Mouse (Mus musculus) intestine, postnatal 0 days (tissue): Measurements from ENCODE around the gene Tnik. TPM values are rescaled to one million over a fixed set of nuclear protein-coding genes. Genes with fewer than 3 reads are reported as not detected.
A peak's percentile ranks its signal among the peaks of the same experiment; 100 is the strongest.

ENCODE experiments used
- ATAC-seq: fragments of 200-750 bp; cut with Nextera tagmentation; 2 replicates; pipeline ENCODE4 v1.8.0; 2017; ENCODE audit warnings: mild to moderate bottlenecking, moderate TSS enrichment, moderate library complexity
- H3K27ac ChIP-seq: fragments of 300-500 bp; sonication (generic); 2 replicates; pipeline ENCODE4 v1.5.1; 2014; ENCODE audit warnings: mild to moderate bottlenecking, low read depth, low read length, moderate library complexity
- H3K27me3 ChIP-seq: fragments of 300-500 bp; sonication (generic); replicated peaks from 2 replicates; pipeline ENCODE4 v1.6.1; 2014; ENCODE audit warnings: low read length, mixed read lengths; ENCODE audit not compliant: control insufficient read depth, insufficient read depth
- H3K36me3 ChIP-seq: fragments of 300-500 bp; sonication (generic); 2 replicates; pipeline ENCODE4 v1.6.1; 2014; ENCODE audit warnings: mild to moderate bottlenecking, moderate library complexity; ENCODE audit not compliant: control insufficient read depth, insufficient read depth
- H3K4me1 ChIP-seq: fragments of 300-500 bp; sonication (generic); replicated peaks from 2 replicates; pipeline ENCODE4 v1.6.1; 2014; ENCODE audit warnings: antibody characterized with exemption, low read length, mixed read lengths; ENCODE audit not compliant: control insufficient read depth, insufficient read depth
- H3K4me2 ChIP-seq: fragments of 300-500 bp; sonication (generic); replicated peaks from 2 replicates; pipeline ENCODE4 v1.6.1; 2014; ENCODE audit warnings: low read depth, mild to moderate bottlenecking, moderate library complexity
- H3K4me3 ChIP-seq: fragments of 300-500 bp; sonication (generic); 2 replicates; pipeline ENCODE4 v1.5.1; 2014; ENCODE audit warnings: low read depth, low read length
- H3K9ac ChIP-seq: fragments of 300-500 bp; sonication (generic); 2 replicates; pipeline ENCODE4 v1.6.1; 2014; ENCODE audit warnings: mild to moderate bottlenecking, low read depth, low read length
- H3K9me3 ChIP-seq: fragments of 300-500 bp; sonication (generic); 2 replicates; pipeline ENCODE4 v1.6.1; 2016; ENCODE audit warnings: mixed run types; ENCODE audit not compliant: control insufficient read depth
- CTCF ChIP-seq: sonication (generic); IDR thresholded peaks from 2 replicates; pipeline ENCODE4 v1.5.1; 2016; ENCODE audit warnings: low read depth, mild to moderate bottlenecking, control low read depth, antibody characterized with exemption, moderate library complexity
- WGBS: fragments of 180-500 bp; shearing (Covaris S2); extraction: QIAGEN DNeasy Blood & Tissue Kit; methylation state at CpG from one replicate; pipeline ENCODE4 v1.1.7; 2014; 5-methylcytosine and 5-hydroxymethylcytosine counted together
- polyA plus RNA-seq: library from polyadenylated mRNA; unstranded; fragments of >200 nt; fragmentation: Nextera tagmentation; extraction: Ambion mirVana; gene quantifications from 2 replicates; pipeline ENCODE4 v1.2.1, GENCODE M21; 2015

Tnik gene
- polyA plus RNA-seq, 1 experiment from 2014 or later = 7.9 TPM

DNA sequence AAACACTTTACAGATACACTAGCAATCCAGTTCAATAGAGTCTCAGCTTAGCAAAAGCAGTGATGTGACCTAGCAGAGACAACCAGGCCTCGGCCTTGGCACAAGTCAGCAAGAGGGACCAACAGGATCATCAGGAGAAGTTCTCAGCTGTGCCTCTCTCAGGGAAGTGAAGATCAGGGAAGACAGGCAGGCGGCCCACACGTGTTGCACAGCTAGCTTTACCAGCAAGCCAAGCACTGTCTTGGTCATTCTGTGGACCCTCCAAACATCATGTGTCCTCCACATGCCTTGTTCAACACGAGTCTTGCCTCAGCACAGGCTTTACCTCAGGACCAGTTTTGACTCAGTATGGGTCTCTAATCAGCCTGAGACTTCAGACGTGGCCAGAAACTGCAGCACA is 105.7 kb downstream of the Tnik start:
- no peaks in the 10 kb centered on the region for H3K9me3 ChIP-seq
- no peaks in the 10 kb centered on the region for H3K27me3 ChIP-seq
- no peak for ATAC-seq
- no peak overlapping the region for H3K4me3 ChIP-seq
- no peaks in the 10 kb centered on the region for H3K36me3 ChIP-seq
- 79% methylated on average over 5 of the region's 5 CpGs for WGBS
- no peaks in the 10 kb centered on the region for H3K4me1 ChIP-seq
- H3K4me2 ChIP-seq = no peak overlapping the region
- H3K27ac ChIP-seq = no peak overlapping the region
- no peak for TF ChIP-seq CTCF
- H3K9ac ChIP-seq = no peak overlapping the region

DNA sequence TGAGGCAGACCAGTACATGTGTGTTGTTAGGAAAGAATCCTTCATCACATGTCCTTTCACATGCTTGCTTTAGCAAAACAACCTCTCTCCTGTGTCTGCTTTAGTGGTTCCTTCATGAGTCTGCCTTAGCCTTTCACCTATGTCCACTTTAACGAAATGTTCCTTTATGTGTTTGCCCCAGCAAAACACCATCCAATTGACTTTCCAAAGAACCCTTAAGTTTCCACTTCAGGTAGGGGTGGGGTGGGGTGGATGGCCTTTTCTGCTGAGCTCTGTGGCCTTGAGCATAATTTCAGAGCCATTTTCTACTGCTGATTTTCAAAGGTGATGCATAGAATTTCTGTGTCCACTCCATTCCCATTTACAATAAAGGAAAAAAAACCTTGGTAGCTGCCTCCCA is 106.3 kb downstream of the Tnik start:
- Histone ChIP-seq H3K4me1 (no peaks in the 10 kb centered on the region), H3K9me3 (no peaks in the 10 kb centered on the region), H3K4me2 (no peak overlapping the region), H3K36me3 (no peaks in the 10 kb centered on the region), H3K27me3 (no peaks in the 10 kb centered on the region), H3K27ac (no peak overlapping the region), H3K4me3 (no peak overlapping the region), H3K9ac (no peak overlapping the region)
- TF ChIP-seq CTCF = no peak
- WGBS = 93% methylated on average over 1 of the region's 1 CpGs
- no peak for ATAC-seq

DNA sequence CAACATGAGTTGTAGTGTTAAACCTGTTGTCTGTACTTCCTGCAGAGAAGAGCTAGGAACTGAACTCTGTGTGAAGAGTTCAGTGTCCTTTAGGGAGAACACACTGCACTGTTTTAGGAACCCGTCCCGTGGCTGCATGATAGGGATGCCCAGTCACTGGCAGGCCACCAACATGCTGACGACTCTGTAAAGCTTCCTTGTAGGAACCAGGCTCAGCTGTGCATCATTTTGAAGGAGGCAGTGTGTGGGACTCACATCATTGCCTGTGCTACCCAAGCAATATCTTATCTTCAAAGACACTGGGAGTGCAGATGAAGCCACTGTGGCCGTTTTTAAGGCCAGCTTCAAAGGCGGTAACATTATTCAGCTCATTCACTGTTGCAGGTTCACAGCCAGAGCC is 106.7 kb downstream of the Tnik start:
- TF ChIP-seq CTCF = no peak
- no peak for ATAC-seq
- 69% methylated on average over 5 of the region's 5 CpGs for WGBS
- no peak overlapping the region for H3K9ac ChIP-seq
- no peaks in the 10 kb centered on the region for H3K9me3 ChIP-seq
- no peak overlapping the region for H3K4me2 ChIP-seq
- H3K4me3 ChIP-seq = no peak overlapping the region
- H3K4me1 ChIP-seq = no peaks in the 10 kb centered on the region
- H3K27ac ChIP-seq = no peak overlapping the region
- no peaks in the 10 kb centered on the region for H3K27me3 ChIP-seq
- no peaks in the 10 kb centered on the region for H3K36me3 ChIP-seq

- H3K27me3 ChIP-seq = no peaks in the 10 kb centered on the region
- H3K36me3 ChIP-seq = no peaks in the 10 kb centered on the region
- H3K4me3 ChIP-seq = no peak overlapping the region
- no peak for TF ChIP-seq CTCF
- no peak overlapping the region for H3K27ac ChIP-seq
- WGBS = 97% methylated on average over 1 of the region's 1 CpGs
- H3K4me1 ChIP-seq = no peaks in the 10 kb centered on the region
- H3K9me3 ChIP-seq = no peaks in the 10 kb centered on the region
- H3K9ac ChIP-seq = no peak overlapping the region
- no peak overlapping the region for H3K4me2 ChIP-seq
- no peak for ATAC-seq
Observed at GRCm38 (mm10) chr3:28371583-28371982, 108.6 kb downstream of the Tnik start.

GRCm38 (mm10) chr3:28372459-28372858 is 109.4 kb downstream of the Tnik start:
- H3K4me3 ChIP-seq = no peak overlapping the region
- H3K27me3 ChIP-seq = no peaks in the 10 kb centered on the region
- H3K4me1 ChIP-seq = no peaks in the 10 kb centered on the region

GRCm38 (mm10) chr3:28374738-28375510 is 111.9 kb downstream of the Tnik start:
- no peaks in the 10 kb centered on the region for H3K27me3 ChIP-seq
- H3K36me3 ChIP-seq = no peaks in the 10 kb centered on the region
- H3K4me2 ChIP-seq = no peak overlapping the region
- H3K4me1 ChIP-seq = no peaks in the 10 kb centered on the region
- no peak overlapping the region for H3K9ac ChIP-seq
- H3K27ac ChIP-seq = no peak overlapping the region
- peak; percentile 73 for ATAC-seq
- no peak for TF ChIP-seq CTCF
- H3K9me3 ChIP-seq = no peaks in the 10 kb centered on the region
- no peak overlapping the region for H3K4me3 ChIP-seq
- WGBS = 44% methylated on average over 6 of the region's 6 CpGs

More at GRCm38 (mm10) chr3:28372459-28372858, 109.4 kb downstream of the Tnik start:
- H3K27ac ChIP-seq = no peak overlapping the region
- ATAC-seq = no peak
- H3K9me3 ChIP-seq = no peaks in the 10 kb centered on the region
- WGBS = 90% methylated on average over 2 of the region's 2 CpGs
- no peak overlapping the region for H3K4me2 ChIP-seq
- TF ChIP-seq CTCF = no peak
- H3K36me3 ChIP-seq = no peaks in the 10 kb centered on the region
- H3K9ac ChIP-seq = no peak overlapping the region

GRCm38 (mm10) chr3:28380224-28380623 is 117.2 kb downstream of the Tnik start:
- no peak for ATAC-seq
- Histone ChIP-seq H3K27me3 (no peaks in the 10 kb centered on the region), H3K9me3 (no peaks in the 10 kb centered on the region), H3K4me3 (no peak overlapping the region), H3K36me3 (no peaks in the 10 kb centered on the region), H3K9ac (no peak overlapping the region), H3K4me2 (no peak overlapping the region), H3K4me1 (0 out of 2 replicates have a peak, but pooled peaks cover 3% of the 10 kb centered on the region), H3K27ac (no peak overlapping the region)
- no peak for TF ChIP-seq CTCF
- 56% methylated on average over 2 of the region's 2 CpGs for WGBS
